Mouse (Mus musculus): ENCODE results near the gene Nol11. TPM values are rescaled to one million over a fixed set of nuclear protein-coding genes. Genes with fewer than 3 reads are reported as not detected.

The Nol11 gene
- 44.3 and 49.4 TPM in 2 replicates for polyA plus RNA-seq (2014; fragmentation: Nextera tagmentation; extraction: Ambion mirVana)

GRCm38 (mm10) chr11:107188565-107189552 is at the start of gene Nol11:
Gene Nol11 (minus strand): TSS chr11:107189381.
- ATAC-seq (ENCODE audit: low FRiP score), result peak; percentile 97
- no peaks in the 10 kb centered on the region for H3K9me3 ChIP-seq (ENCODE audit: control insufficient read depth, low read length)
- H3K9ac ChIP-seq, result peak within 1 kb of the TSS; percentile 92
- peak within 1 kb of the TSS; percentile 88 for H3K4me2 ChIP-seq (replicated peaks)
- no peaks in the 10 kb centered on the region for H3K27me3 ChIP-seq (ENCODE audit: control insufficient read depth, insufficient read depth, low read length)
- H3K4me1 ChIP-seq (replicated peaks; ENCODE audit: control insufficient read depth, insufficient read depth, low read length), result peaks cover 8% of the 10 kb centered on the region
- H3K4me3 ChIP-seq (replicated peaks; ENCODE audit: low read length), result peak within 1 kb of the TSS; percentile 95
- H3K36me3 ChIP-seq (replicated peaks; ENCODE audit: control insufficient read depth, insufficient read depth), result peaks cover 24% of the 10 kb centered on the region
- peak; percentile 99 for DNase-seq (ENCODE audit: low spot score)
- peak within 1 kb of the TSS; percentile 81 for H3K27ac ChIP-seq
- WGBS, result under 1% methylated on average over 62 of the region's 62 CpGs

GRCm38 (mm10) chr11:107238506-107238905 is 49.3 kb upstream of the Nol11 start:
- Histone ChIP-seq H3K27ac (no peak overlapping the region), H3K27me3 (ENCODE audit: control insufficient read depth, insufficient read depth, low read length) (no peaks in the 10 kb centered on the region), H3K36me3 (replicated peaks; ENCODE audit: control insufficient read depth, insufficient read depth) (no peaks in the 10 kb centered on the region), H3K9ac (no peak overlapping the region), H3K4me2 (replicated peaks) (no peak overlapping the region), H3K9me3 (ENCODE audit: control insufficient read depth, low read length) (no peaks in the 10 kb centered on the region), H3K4me3 (replicated peaks; ENCODE audit: low read length) (no peak overlapping the region), H3K4me1 (replicated peaks; ENCODE audit: control insufficient read depth, insufficient read depth, low read length) (no peaks in the 10 kb centered on the region)
- DNase-seq (ENCODE audit: low spot score) (no peak), ATAC-seq (ENCODE audit: low FRiP score) (no peak)
- WGBS, result 91% methylated on average over 6 of the region's 6 CpGs

- no peaks in the 10 kb centered on the region for H3K27me3 ChIP-seq (ENCODE audit: control insufficient read depth, insufficient read depth, low read length)
- ATAC-seq (ENCODE audit: low FRiP score) (no peak), DNase-seq (ENCODE audit: low spot score) (no peak)
- 94% methylated on average over 4 of the region's 4 CpGs for WGBS
- no peaks in the 10 kb centered on the region for H3K4me1 ChIP-seq (replicated peaks; ENCODE audit: control insufficient read depth, insufficient read depth, low read length)
- no peaks in the 10 kb centered on the region for H3K36me3 ChIP-seq (replicated peaks; ENCODE audit: control insufficient read depth, insufficient read depth)
- no peak overlapping the region for H3K4me3 ChIP-seq (replicated peaks; ENCODE audit: low read length)
- H3K4me2 ChIP-seq (replicated peaks), result no peak overlapping the region
- no peaks in the 10 kb centered on the region for H3K9me3 ChIP-seq (ENCODE audit: control insufficient read depth, low read length)
- no peak overlapping the region for H3K27ac ChIP-seq
- H3K9ac ChIP-seq, result no peak overlapping the region
These were observed 48.4 kb upstream of the Nol11 start for GRCm38 (mm10) chr11:107237532-107237931.

- DNase-seq (ENCODE audit: low spot score) (no peak), ATAC-seq (ENCODE audit: low FRiP score) (no peak)
- H3K4me1 ChIP-seq (replicated peaks; ENCODE audit: control insufficient read depth, insufficient read depth, low read length), result no peaks in the 10 kb centered on the region
- no peak overlapping the region for H3K4me3 ChIP-seq (replicated peaks; ENCODE audit: low read length)
- H3K4me2 ChIP-seq (replicated peaks), result no peak overlapping the region
- H3K36me3 ChIP-seq (replicated peaks; ENCODE audit: control insufficient read depth, insufficient read depth), result peaks cover 8% of the 10 kb centered on the region; the same call in 1 of the 2 replicates
- no peak overlapping the region for H3K27ac ChIP-seq
- 89% methylated on average over 5 of the region's 5 CpGs for WGBS
- no peaks in the 10 kb centered on the region for H3K9me3 ChIP-seq (ENCODE audit: control insufficient read depth, low read length)
- no peaks in the 10 kb centered on the region for H3K27me3 ChIP-seq (ENCODE audit: control insufficient read depth, insufficient read depth, low read length)
- H3K9ac ChIP-seq, result no peak overlapping the region
These were observed 44.2 kb upstream of the Nol11 start for GRCm38 (mm10) chr11:107233252-107233890.

GRCm38 (mm10) chr11:107230128-107230527 is 40.9 kb upstream of the Nol11 start:
- ATAC-seq (ENCODE audit: low FRiP score), result no peak
- Histone ChIP-seq H3K9ac (no peak overlapping the region), H3K4me3 (replicated peaks; ENCODE audit: low read length) (no peak overlapping the region), H3K27me3 (ENCODE audit: control insufficient read depth, insufficient read depth, low read length) (no peaks in the 10 kb centered on the region), H3K27ac (no peak overlapping the region), H3K36me3 (replicated peaks; ENCODE audit: control insufficient read depth, insufficient read depth) (peaks cover 8% of the 10 kb centered on the region; the same call in 1 of the 2 replicates), H3K4me1 (replicated peaks; ENCODE audit: control insufficient read depth, insufficient read depth, low read length) (no peaks in the 10 kb centered on the region), H3K9me3 (ENCODE audit: control insufficient read depth, low read length) (no peaks in the 10 kb centered on the region), H3K4me2 (replicated peaks) (no peak overlapping the region)
- WGBS, result 71% methylated on average over 10 of the region's 10 CpGs
- no peak for DNase-seq (ENCODE audit: low spot score)

- Histone ChIP-seq H3K4me1 (replicated peaks; ENCODE audit: control insufficient read depth, insufficient read depth, low read length) (peaks cover 7% of the 10 kb centered on the region; the same call in 1 of the 2 replicates), H3K36me3 (replicated peaks; ENCODE audit: control insufficient read depth, insufficient read depth) (no peaks in the 10 kb centered on the region; the same call in 1 of the 2 replicates), H3K9me3 (ENCODE audit: control insufficient read depth, low read length) (no peaks in the 10 kb centered on the region), H3K27me3 (ENCODE audit: control insufficient read depth, insufficient read depth, low read length) (no peaks in the 10 kb centered on the region), H3K27ac (no peak overlapping the region), H3K9ac (no peak overlapping the region), H3K4me2 (replicated peaks) (no peak overlapping the region), H3K4me3 (replicated peaks; ENCODE audit: low read length) (no peak overlapping the region)
- DNase-seq (ENCODE audit: low spot score) (no peak), ATAC-seq (ENCODE audit: low FRiP score) (no peak)
- 90% methylated on average over 1 of the region's 1 CpGs for WGBS
These were observed 37.2 kb upstream of the Nol11 start for GRCm38 (mm10) chr11:107226431-107226830.

- no peak for DNase-seq (ENCODE audit: low spot score)
- no peak overlapping the region for H3K27ac ChIP-seq
- peaks cover 7% of the 10 kb centered on the region; the same call in 1 of the 2 replicates for H3K4me1 ChIP-seq (replicated peaks; ENCODE audit: control insufficient read depth, insufficient read depth, low read length)
- ATAC-seq (ENCODE audit: low FRiP score), result no peak
- no peaks in the 10 kb centered on the region for H3K27me3 ChIP-seq (ENCODE audit: control insufficient read depth, insufficient read depth, low read length)
- H3K4me3 ChIP-seq (replicated peaks; ENCODE audit: low read length), result no peak overlapping the region
- WGBS, result 94% methylated on average over 10 of the region's 10 CpGs
- no peak overlapping the region for H3K4me2 ChIP-seq (replicated peaks)
- H3K9me3 ChIP-seq (ENCODE audit: control insufficient read depth, low read length), result no peaks in the 10 kb centered on the region
- no peak overlapping the region for H3K9ac ChIP-seq
- H3K36me3 ChIP-seq (replicated peaks; ENCODE audit: control insufficient read depth, insufficient read depth), result no peaks in the 10 kb centered on the region; the same call in 1 of the 2 replicates
These were observed 36.8 kb upstream of the Nol11 start for GRCm38 (mm10) chr11:107226013-107226412.

GRCm38 (mm10) chr11:107225301-107225700 is 36.1 kb upstream of the Nol11 start:
- Histone ChIP-seq H3K4me1 (replicated peaks; ENCODE audit: control insufficient read depth, insufficient read depth, low read length) (peaks cover 7% of the 10 kb centered on the region; the same call in 1 of the 2 replicates), H3K9ac (no peak overlapping the region), H3K4me3 (replicated peaks; ENCODE audit: low read length) (no peak overlapping the region), H3K27ac (no peak overlapping the region), H3K9me3 (ENCODE audit: control insufficient read depth, low read length) (no peaks in the 10 kb centered on the region), H3K4me2 (replicated peaks) (no peak overlapping the region), H3K27me3 (ENCODE audit: control insufficient read depth, insufficient read depth, low read length) (no peaks in the 10 kb centered on the region), H3K36me3 (replicated peaks; ENCODE audit: control insufficient read depth, insufficient read depth) (no peaks in the 10 kb centered on the region; the same call in 1 of the 2 replicates)
- DNase-seq (ENCODE audit: low spot score) (no peak), ATAC-seq (ENCODE audit: low FRiP score) (no peak)
- 92% methylated on average over 5 of the region's 5 CpGs for WGBS

- Histone ChIP-seq H3K4me2 (replicated peaks) (no peak overlapping the region), H3K27me3 (ENCODE audit: control insufficient read depth, insufficient read depth, low read length) (no peaks in the 10 kb centered on the region), H3K9ac (no peak overlapping the region), H3K9me3 (ENCODE audit: control insufficient read depth, low read length) (no peaks in the 10 kb centered on the region), H3K4me3 (replicated peaks; ENCODE audit: low read length) (no peak overlapping the region), H3K36me3 (replicated peaks; ENCODE audit: control insufficient read depth, insufficient read depth) (no peaks in the 10 kb centered on the region; the same call in 1 of the 2 replicates), H3K27ac (no peak overlapping the region), H3K4me1 (replicated peaks; ENCODE audit: control insufficient read depth, insufficient read depth, low read length) (peaks cover 7% of the 10 kb centered on the region; the same call in 1 of the 2 replicates)
- WGBS, result 83% methylated on average over 8 of the region's 8 CpGs
- DNase-seq (ENCODE audit: low spot score), result no peak
- no peak for ATAC-seq (ENCODE audit: low FRiP score)
These were observed 34.6 kb upstream of the Nol11 start for GRCm38 (mm10) chr11:107223667-107224214.

All from hindbrain, embryonic 14.5 days (tissue).